Mouse (Mus musculus) heart, adult 2 months (tissue): ENCODE data around the gene Spns2.

Experiments used
- CTCF ChIP-seq: fragments of 200-600 bp; IDR thresholded peaks from 2 replicates; pipeline ENCODE4 v1.8.1; 2022; ENCODE audit warnings: antibody characterized with exemption, mild to moderate bottlenecking, moderate library complexity
- EP300 ChIP-seq: fragments of 200-500 bp; IDR thresholded peaks from 2 replicates; pipeline ENCODE4 v1.6.1; 2011; ENCODE audit warnings: low read depth, low read length, control low read depth; ENCODE audit not compliant: insufficient read depth
- POLR2A ChIP-seq: fragments of 200-500 bp; IDR thresholded peaks from 2 replicates; pipeline ENCODE4 v1.6.1; 2011; ENCODE audit warnings: mild to moderate bottlenecking, low read depth, low read length, control low read depth; ENCODE audit not compliant: insufficient read depth

GRCm38 (mm10) chr11:72521598-72522541 lies 32.2 kb upstream of the Spns2 start:
- TF ChIP-seq POLR2A, result no peak
- TF ChIP-seq CTCF, result no peak
- no peak for TF ChIP-seq EP300
